Mouse (Mus musculus): ENCODE measurements around the gene Plcxd3. TPM values are rescaled to one million over a fixed set of nuclear protein-coding genes. Genes with fewer than 3 reads are reported as not detected.
"Not testable (repeated sequence)": the region's sequence is repeated elsewhere in the genome, so short reads cannot be mapped to it uniquely, and the experiment has no call there.

Gene Plcxd3
- polyA plus RNA-seq, 1 experiment from 2014 or later: 9.0 TPM

DNA sequence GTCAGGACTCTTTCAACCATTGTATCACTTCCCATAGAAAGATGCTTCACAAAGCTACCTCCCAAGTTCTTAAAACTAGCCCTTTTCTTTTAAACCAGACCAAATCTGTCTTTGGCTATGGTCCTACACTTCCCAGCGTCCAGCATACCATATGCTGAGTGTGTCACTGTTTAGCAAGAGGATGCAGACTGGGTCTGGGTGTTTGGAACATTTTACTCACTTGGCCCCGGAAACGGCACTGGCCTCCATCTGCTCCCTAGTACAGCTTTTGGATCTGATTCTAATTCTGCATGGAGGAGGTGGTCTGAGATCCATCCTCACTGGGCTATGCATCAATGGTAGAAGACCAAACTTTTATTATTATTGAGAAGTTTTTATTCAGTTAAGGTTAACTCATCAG lies 122.7 kb downstream of the Plcxd3 start:
- Histone ChIP-seq H3K27me3 (ENCODE audit: control insufficient read depth, insufficient read depth, low read length) (no peaks in the 10 kb centered on the region), H3K4me2 (ENCODE audit: low read depth) (no peak overlapping the region), H3K27ac (ENCODE audit: low read depth, low read length) (no peak overlapping the region), H3K4me1 (ENCODE audit: control insufficient read depth, insufficient read depth, low read length) (no peaks in the 10 kb centered on the region), H3K4me3 (ENCODE audit: low read depth, low read length) (no peak overlapping the region), H3K9me3 (ENCODE audit: control insufficient read depth, low read length) (no peaks in the 10 kb centered on the region), H3K9ac (ENCODE audit: low read length) (no peak overlapping the region), H3K36me3 (ENCODE audit: control insufficient read depth, insufficient read depth, low read length) (no peaks in the 10 kb centered on the region)
- ATAC-seq (ENCODE audit: insufficient read depth, low FRiP score, low TSS enrichment): no peak
- 86% methylated on average over 3 of the region's 3 CpGs for WGBS
- no peak for DNase-seq (ENCODE audit: low spot score)

DNA sequence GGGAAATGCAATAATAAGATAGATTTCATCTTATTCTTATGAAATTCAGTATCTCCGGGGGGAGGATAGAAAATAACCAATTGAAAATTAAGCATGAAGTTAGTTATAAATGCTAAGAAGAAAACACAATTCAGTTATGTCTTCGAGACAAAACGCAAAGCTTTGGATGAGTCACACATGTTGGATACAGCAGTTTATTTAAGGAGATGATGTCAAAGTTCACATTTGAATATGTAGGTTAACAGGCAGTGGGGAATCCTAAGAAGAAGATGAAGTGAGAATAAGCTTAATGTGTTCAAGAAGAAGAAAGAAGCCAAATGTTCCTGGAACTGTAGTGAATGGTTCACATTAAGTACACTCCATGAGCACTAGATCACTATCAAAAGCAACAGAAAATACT lies 128.1 kb downstream of the Plcxd3 start:
- no peak overlapping the region for H3K4me2 ChIP-seq (ENCODE audit: low read depth)
- H3K36me3 ChIP-seq (ENCODE audit: control insufficient read depth, insufficient read depth, low read length): no peaks in the 10 kb centered on the region
- no peaks in the 10 kb centered on the region for H3K4me1 ChIP-seq (ENCODE audit: control insufficient read depth, insufficient read depth, low read length)
- WGBS: 92% methylated on average over 3 of the region's 3 CpGs
- H3K27ac ChIP-seq (ENCODE audit: low read depth, low read length): no peak overlapping the region
- no peaks in the 10 kb centered on the region for H3K27me3 ChIP-seq (ENCODE audit: control insufficient read depth, insufficient read depth, low read length)
- DNase-seq (ENCODE audit: low spot score) (no peak), ATAC-seq (ENCODE audit: insufficient read depth, low FRiP score, low TSS enrichment) (no peak)
- no peaks in the 10 kb centered on the region for H3K9me3 ChIP-seq (ENCODE audit: control insufficient read depth, low read length)
- H3K9ac ChIP-seq (ENCODE audit: low read length): no peak overlapping the region
- no peak overlapping the region for H3K4me3 ChIP-seq (ENCODE audit: low read depth, low read length)

DNA sequence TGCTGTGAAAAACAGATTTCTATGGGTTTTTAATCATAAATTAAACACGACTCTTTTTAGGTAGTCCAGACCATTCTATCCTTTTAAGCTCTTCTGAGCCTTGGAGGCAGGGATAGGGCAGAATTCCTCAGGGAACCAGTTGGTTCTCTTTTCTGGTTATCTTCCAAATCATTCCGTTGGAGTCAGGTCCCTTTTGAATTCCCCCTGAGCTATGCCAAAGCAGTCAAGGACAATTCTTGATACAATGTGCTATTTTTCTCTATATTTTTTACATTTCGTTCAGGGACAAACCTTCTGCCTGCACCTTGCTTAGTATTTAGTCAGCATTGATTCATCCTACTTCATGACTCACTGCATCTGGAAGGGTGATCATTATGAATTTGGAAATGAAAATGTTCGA lies 128.5 kb downstream of the Plcxd3 start:
- Histone ChIP-seq H3K27me3 (ENCODE audit: control insufficient read depth, insufficient read depth, low read length) (no peaks in the 10 kb centered on the region), H3K9ac (ENCODE audit: low read length) (no peak overlapping the region), H3K4me2 (ENCODE audit: low read depth) (no peak overlapping the region), H3K9me3 (ENCODE audit: control insufficient read depth, low read length) (no peaks in the 10 kb centered on the region), H3K27ac (ENCODE audit: low read depth, low read length) (no peak overlapping the region), H3K36me3 (ENCODE audit: control insufficient read depth, insufficient read depth, low read length) (no peaks in the 10 kb centered on the region), H3K4me1 (ENCODE audit: control insufficient read depth, insufficient read depth, low read length) (no peaks in the 10 kb centered on the region), H3K4me3 (ENCODE audit: low read depth, low read length) (no peak overlapping the region)
- DNase-seq (ENCODE audit: low spot score): no peak
- WGBS: 85% methylated on average over 4 of the region's 4 CpGs
- ATAC-seq (ENCODE audit: insufficient read depth, low FRiP score, low TSS enrichment): no peak

DNA sequence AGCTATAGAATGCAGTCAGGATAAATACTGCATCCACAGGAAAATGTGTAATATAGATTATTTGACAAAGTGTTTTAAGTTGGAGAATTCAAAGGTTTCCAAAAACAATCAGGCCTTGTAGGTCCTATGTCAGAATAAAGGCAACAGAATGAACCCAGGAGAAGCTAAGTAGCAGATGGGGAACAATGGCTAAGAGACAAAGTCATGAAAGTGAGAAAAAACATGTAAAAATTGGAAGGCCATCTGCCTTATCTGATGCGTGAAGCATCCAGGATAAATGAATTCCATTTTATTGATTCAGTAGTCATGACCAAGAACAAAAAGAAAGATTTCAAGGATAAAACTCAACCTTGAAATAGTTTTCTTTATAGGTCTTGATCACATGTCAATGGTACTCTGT lies 139.4 kb downstream of the Plcxd3 start:
- Histone ChIP-seq H3K4me1 (ENCODE audit: control insufficient read depth, insufficient read depth, low read length) (no peaks in the 10 kb centered on the region), H3K36me3 (ENCODE audit: control insufficient read depth, insufficient read depth, low read length) (no peaks in the 10 kb centered on the region), H3K4me3 (ENCODE audit: low read depth, low read length) (no peak overlapping the region), H3K4me2 (ENCODE audit: low read depth) (no peak overlapping the region), H3K9me3 (ENCODE audit: control insufficient read depth, low read length) (no peaks in the 10 kb centered on the region), H3K9ac (ENCODE audit: low read length) (no peak overlapping the region), H3K27ac (ENCODE audit: low read depth, low read length) (no peak overlapping the region), H3K27me3 (ENCODE audit: control insufficient read depth, insufficient read depth, low read length) (no peaks in the 10 kb centered on the region)
- DNase-seq (ENCODE audit: low spot score) (no peak), ATAC-seq (ENCODE audit: insufficient read depth, low FRiP score, low TSS enrichment) (no peak)
- 81% methylated on average over 1 of the region's 1 CpGs for WGBS

DNA sequence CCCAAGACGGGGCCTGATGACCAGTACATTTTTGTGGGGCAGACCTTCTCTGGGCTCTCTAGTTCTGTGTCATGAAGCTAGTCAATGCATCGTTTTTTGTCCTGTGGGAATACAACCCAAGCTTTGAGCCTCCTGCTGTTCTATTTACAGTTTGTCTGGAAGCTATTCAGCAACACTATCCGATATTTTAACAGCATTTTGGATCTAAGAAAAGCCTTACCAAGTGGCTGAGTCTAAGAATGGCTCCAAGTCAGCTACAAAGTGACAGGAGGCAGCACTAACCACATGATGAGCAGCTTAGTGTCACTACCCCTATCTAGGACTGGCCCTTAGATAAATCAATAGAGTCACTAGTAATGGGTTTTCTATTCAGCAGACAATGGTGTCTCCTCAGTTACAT lies 149.3 kb downstream of the Plcxd3 start:
- DNase-seq (ENCODE audit: low spot score) (no peak), ATAC-seq (ENCODE audit: insufficient read depth, low FRiP score, low TSS enrichment) (no peak)

DNA sequence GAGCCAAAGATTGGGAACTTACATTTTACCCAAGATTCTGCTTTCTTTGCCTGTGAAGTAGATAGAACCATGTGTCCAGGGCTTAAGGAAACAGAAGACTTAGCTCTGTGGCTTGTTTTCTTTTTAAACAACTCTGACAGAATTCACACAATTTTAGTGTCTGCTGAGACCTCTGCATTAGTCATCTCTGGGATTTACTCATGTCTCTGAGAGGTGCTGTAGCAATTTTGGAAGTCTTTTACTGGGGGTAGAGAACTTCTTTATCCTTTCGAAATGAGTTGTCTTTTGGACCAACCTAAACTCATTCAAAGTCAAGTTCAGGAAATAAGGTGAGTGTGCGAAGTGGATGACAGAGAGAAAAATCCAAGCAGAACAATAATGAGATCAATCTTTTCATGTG lies 158.4 kb downstream of the Plcxd3 start:
- Histone ChIP-seq H3K4me2 (ENCODE audit: low read depth) (no peak overlapping the region), H3K9ac (ENCODE audit: low read length) (no peak overlapping the region), H3K4me3 (ENCODE audit: low read depth, low read length) (no peak overlapping the region), H3K27me3 (ENCODE audit: control insufficient read depth, insufficient read depth, low read length) (no peaks in the 10 kb centered on the region), H3K9me3 (ENCODE audit: control insufficient read depth, low read length) (no peaks in the 10 kb centered on the region), H3K27ac (ENCODE audit: low read depth, low read length) (no peak overlapping the region), H3K4me1 (ENCODE audit: control insufficient read depth, insufficient read depth, low read length) (no peaks in the 10 kb centered on the region), H3K36me3 (ENCODE audit: control insufficient read depth, insufficient read depth, low read length) (no peaks in the 10 kb centered on the region)
- WGBS: 92% methylated on average over 2 of the region's 2 CpGs
- ATAC-seq (ENCODE audit: insufficient read depth, low FRiP score, low TSS enrichment) (no peak), DNase-seq (ENCODE audit: low spot score) (no peak)

More for the DNA sequence above, 149.3 kb downstream of the Plcxd3 start:
- Histone ChIP-seq H3K36me3 (ENCODE audit: control insufficient read depth, insufficient read depth, low read length) (no peaks in the 10 kb centered on the region), H3K27me3 (ENCODE audit: control insufficient read depth, insufficient read depth, low read length) (no peaks in the 10 kb centered on the region), H3K27ac (ENCODE audit: low read depth, low read length) (no peak overlapping the region), H3K4me2 (ENCODE audit: low read depth) (no peak overlapping the region), H3K4me1 (ENCODE audit: control insufficient read depth, insufficient read depth, low read length) (no peaks in the 10 kb centered on the region), H3K9ac (ENCODE audit: low read length) (no peak overlapping the region), H3K4me3 (ENCODE audit: low read depth, low read length) (no peak overlapping the region), H3K9me3 (ENCODE audit: control insufficient read depth, low read length) (no peaks in the 10 kb centered on the region)
- 75% methylated on average over 3 of the region's 3 CpGs for WGBS

DNA sequence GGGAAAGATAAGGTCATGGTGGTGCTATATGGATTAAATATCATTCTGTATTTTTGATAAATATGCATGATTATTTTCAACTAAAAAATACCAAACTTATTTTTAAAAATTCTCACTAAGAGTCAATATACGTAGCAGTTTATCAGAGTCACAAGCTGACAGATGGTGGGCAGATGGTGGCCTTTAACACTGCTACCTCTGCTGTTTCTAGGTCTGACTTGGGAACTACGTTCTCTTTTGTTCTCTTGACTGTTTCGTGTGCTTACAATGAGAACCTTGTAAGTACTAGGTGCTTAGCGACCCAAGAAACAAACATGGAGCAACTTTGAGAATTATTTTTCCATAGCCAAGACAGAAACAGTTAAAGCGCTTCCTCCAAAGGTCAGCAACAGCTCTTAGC lies 183.8 kb downstream of the Plcxd3 start:
- no peak overlapping the region for H3K4me3 ChIP-seq (ENCODE audit: low read depth, low read length)
- no peak overlapping the region for H3K4me2 ChIP-seq (ENCODE audit: low read depth)
- no peaks in the 10 kb centered on the region for H3K9me3 ChIP-seq (ENCODE audit: control insufficient read depth, low read length)
- DNase-seq (ENCODE audit: low spot score) (no peak), ATAC-seq (ENCODE audit: insufficient read depth, low FRiP score, low TSS enrichment) (no peak)
- H3K36me3 ChIP-seq (ENCODE audit: control insufficient read depth, insufficient read depth, low read length): no peaks in the 10 kb centered on the region
- 71% methylated on average over 5 of the region's 5 CpGs for WGBS
- no peaks in the 10 kb centered on the region for H3K27me3 ChIP-seq (ENCODE audit: control insufficient read depth, insufficient read depth, low read length)
- no peak overlapping the region for H3K27ac ChIP-seq (ENCODE audit: low read depth, low read length)
- no peaks in the 10 kb centered on the region for H3K4me1 ChIP-seq (ENCODE audit: control insufficient read depth, insufficient read depth, low read length)
- H3K9ac ChIP-seq (ENCODE audit: low read length): no peak overlapping the region

DNA sequence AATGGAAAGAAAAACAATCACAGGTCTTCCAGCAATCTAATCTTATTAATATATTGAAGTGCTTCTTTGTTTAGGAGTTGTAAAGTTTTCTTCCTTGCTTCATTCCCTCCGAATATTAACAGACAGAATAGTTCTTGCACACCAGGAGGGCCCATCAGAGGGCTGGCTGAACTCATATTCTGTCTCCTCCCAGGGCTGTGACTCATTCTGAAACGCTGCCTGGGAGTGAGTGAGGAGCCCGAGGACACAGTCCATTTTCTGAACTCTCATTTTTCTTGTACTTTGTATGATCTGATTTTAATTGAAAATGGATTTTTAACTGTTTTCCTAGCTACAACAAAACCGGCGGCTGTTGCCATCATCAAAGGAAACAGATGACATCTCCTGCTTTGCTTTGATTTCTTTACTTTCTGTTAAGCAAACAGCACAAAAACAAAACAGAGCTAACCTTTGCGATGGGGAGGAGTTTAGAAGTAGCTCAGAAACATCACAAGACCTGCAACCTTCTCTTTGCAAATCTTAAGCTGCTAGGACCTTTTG lies 186.2 kb downstream of the Plcxd3 start:
- no peaks in the 10 kb centered on the region for H3K36me3 ChIP-seq (ENCODE audit: control insufficient read depth, insufficient read depth, low read length)
- H3K9me3 ChIP-seq (ENCODE audit: control insufficient read depth, low read length): no peaks in the 10 kb centered on the region
- H3K4me3 ChIP-seq (ENCODE audit: low read depth, low read length): no peak overlapping the region
- H3K4me1 ChIP-seq (ENCODE audit: control insufficient read depth, insufficient read depth, low read length): no peaks in the 10 kb centered on the region
- ATAC-seq (ENCODE audit: insufficient read depth, low FRiP score, low TSS enrichment) (no peak), DNase-seq (ENCODE audit: low spot score) (no peak)
- no peak overlapping the region for H3K27ac ChIP-seq (ENCODE audit: low read depth, low read length)
- no peaks in the 10 kb centered on the region for H3K27me3 ChIP-seq (ENCODE audit: control insufficient read depth, insufficient read depth, low read length)
- 68% methylated on average over 6 of the region's 6 CpGs for WGBS
- H3K9ac ChIP-seq (ENCODE audit: low read length): no peak overlapping the region
- H3K4me2 ChIP-seq (ENCODE audit: low read depth): no peak overlapping the region

DNA sequence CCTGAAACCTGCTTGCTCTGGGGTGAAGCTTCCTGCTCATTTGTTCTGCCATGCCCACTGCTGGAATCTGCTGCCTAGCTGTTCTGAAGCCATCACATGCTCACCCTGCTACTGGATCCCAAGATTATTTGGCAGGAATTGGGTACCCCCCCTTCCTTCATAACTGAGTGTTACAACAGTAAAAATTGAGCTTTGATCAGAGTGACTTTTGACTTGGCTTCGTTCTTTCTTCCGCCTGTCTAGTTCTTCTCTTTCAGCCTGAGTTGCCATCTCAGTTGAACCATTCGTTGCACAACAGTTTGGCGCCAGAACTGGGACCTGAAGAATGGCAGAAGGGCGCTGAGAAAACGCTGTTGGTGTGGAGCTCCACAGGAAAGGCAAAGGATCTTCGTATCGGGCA lies 220.2 kb downstream of the Plcxd3 start:
- not testable (repeated sequence) for H3K36me3 ChIP-seq (ENCODE audit: control insufficient read depth, insufficient read depth, low read length); ATAC-seq (ENCODE audit: insufficient read depth, low FRiP score, low TSS enrichment); H3K4me2 ChIP-seq (ENCODE audit: low read depth); H3K27me3 ChIP-seq (ENCODE audit: control insufficient read depth, insufficient read depth, low read length); H3K9ac ChIP-seq (ENCODE audit: low read length); H3K27ac ChIP-seq (ENCODE audit: low read depth, low read length); DNase-seq (ENCODE audit: low spot score); H3K4me3 ChIP-seq (ENCODE audit: low read depth, low read length); H3K4me1 ChIP-seq (ENCODE audit: control insufficient read depth, insufficient read depth, low read length); H3K9me3 ChIP-seq (ENCODE audit: control insufficient read depth, low read length)
- 92% methylated on average over 8 of the region's 8 CpGs for WGBS

All from neural tube, embryonic 11.5 days (tissue).